Mouse (Mus musculus) small intestine, adult 2 months (tissue): Measurements from ENCODE around the gene Cpsf2.

ENCODE experiments used
- CTCF ChIP-seq: fragments of 200-500 bp; IDR thresholded peaks from 2 replicates; pipeline ENCODE4 v1.5.1; 2012; ENCODE audit warnings: low read depth, mild to moderate bottlenecking, control low read depth, inconsistent platforms, low read length, moderate library complexity, mixed read lengths; ENCODE audit not compliant: insufficient replicate concordance, insufficient read length; ENCODE audit errors: extremely low read depth
- POLR2A ChIP-seq: fragments of 200-500 bp; IDR thresholded peaks from 2 replicates; pipeline ENCODE4 v1.6.1; 2012; ENCODE audit warnings: low read depth, mild to moderate bottlenecking, control low read depth, inconsistent platforms, low read length, moderate library complexity

DNA sequence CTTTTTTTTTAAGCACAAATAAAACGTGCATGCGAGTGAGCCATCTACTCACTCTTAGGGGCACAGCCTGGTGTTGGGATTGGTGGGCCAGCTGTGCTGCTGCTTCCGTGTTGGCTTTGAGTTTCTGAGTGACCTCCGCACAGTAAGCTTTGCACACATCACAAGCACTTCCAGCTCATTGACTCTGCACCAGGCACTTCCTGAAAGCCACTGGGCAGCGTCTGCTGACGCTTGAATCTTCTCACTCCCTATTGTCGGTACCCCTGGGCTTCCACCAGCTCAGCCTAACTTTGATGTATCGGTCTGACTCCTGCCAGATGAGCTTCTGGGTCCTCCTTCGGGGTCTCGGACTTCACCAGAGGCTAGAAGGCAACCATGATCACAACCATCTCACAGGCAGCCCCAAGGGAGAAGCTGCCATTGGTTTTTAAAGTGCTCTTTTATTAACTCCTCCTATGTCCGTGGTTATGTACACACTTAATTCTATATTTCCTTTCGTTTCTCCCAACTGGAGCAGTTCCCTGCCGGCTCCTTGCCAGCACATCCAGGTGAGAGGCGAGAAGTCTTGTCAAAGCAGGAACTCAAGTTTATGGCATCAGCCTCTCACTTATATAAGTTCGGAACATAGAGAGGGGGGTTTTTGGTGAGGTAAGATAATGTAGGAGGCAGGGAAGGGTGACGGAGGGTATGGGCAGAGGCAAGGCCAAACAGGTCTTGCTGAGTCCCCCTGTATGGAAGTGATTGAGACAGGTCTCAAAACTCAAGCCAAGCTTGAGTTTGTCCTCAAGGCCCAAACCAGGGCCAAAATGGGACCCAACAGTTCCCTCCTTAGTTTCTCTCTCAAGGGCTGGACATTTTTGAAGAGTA lies 32.6 kb downstream of the Cpsf2 start:
- TF ChIP-seq CTCF (no peak), POLR2A (no peak)
